Mouse (Mus musculus): ENCODE measurements around the gene Tmem98. TPM values are rescaled to one million over a fixed set of nuclear protein-coding genes. Genes with fewer than 3 reads are reported as not detected.

The Tmem98 gene
- polyA plus RNA-seq, 1 experiment from 2014 or later: 126 TPM

DNA sequence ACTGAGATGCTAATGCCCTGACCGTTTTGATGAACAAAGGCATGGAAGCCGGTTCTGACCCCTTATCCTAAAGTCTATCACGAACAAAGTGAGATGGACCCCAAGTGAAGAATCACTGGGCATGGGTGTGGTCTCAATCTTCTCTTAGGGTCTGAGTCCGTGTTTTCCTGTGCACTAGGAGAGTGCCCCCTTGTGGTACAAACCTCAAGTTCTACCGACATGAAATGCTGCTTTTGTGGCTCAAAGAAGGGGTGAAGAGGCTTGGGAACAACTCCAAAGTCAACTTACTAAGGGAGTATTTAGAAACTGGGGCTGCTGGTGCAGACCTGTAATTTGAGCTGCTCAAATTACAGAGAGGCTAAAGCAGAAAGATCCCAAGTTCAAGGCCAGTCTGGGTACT, 41.9 kb downstream of the Tmem98 start:
- H3K4me3 ChIP-seq (ENCODE audit: low read depth, low read length): no peak overlapping the region
- ATAC-seq (ENCODE audit: low FRiP score, low TSS enrichment): no peak
- no peaks in the 10 kb centered on the region for H3K9me3 ChIP-seq (ENCODE audit: control insufficient read depth, low read length)
- DNase-seq (ENCODE audit: low spot score): no peak
- no peaks in the 10 kb centered on the region for H3K4me1 ChIP-seq (replicated peaks; ENCODE audit: control insufficient read depth, insufficient read depth)
- TF ChIP-seq CTCF (IDR thresholded peaks at IDR 0.05; ENCODE audit: low read depth): peak; percentile 69
- TF ChIP-seq EP300 (optimal IDR thresholded peaks at IDR 0.05): no peak
- H3K27ac ChIP-seq (replicated peaks): no peak overlapping the region
- H3K4me2 ChIP-seq (replicated peaks; ENCODE audit: low read depth): no peak overlapping the region
- no peaks in the 10 kb centered on the region for H3K36me3 ChIP-seq (ENCODE audit: control insufficient read depth, insufficient read depth, low read length)
- H3K27me3 ChIP-seq (ENCODE audit: control insufficient read depth, insufficient read depth, low read length): no peaks in the 10 kb centered on the region
- no peak overlapping the region for H3K9ac ChIP-seq (ENCODE audit: low read length)
- WGBS: 44% methylated on average over 5 of the region's 5 CpGs

DNA sequence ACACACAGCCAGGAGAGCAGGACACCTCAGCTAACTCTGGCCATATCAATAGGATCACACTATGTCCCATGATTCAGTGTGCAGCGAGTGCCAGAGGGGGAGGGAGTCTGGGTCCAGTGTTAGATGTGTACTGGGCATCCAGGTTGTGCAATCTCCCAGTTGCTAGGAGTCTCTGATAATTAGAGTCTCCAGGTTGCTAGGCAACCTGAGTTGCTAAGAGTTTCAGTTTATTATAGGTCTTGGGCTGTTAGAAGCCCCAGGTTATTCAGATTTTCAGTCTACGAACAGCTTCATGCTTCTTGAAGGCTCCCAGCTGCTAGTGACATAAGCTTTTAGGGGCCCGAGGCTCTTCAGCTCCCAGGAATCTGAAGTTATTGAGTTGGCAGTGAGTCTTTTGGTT, 43.0 kb downstream of the Tmem98 start:
- Histone ChIP-seq H3K27ac (replicated peaks) (no peak overlapping the region), H3K9me3 (ENCODE audit: control insufficient read depth, low read length) (no peaks in the 10 kb centered on the region), H3K36me3 (ENCODE audit: control insufficient read depth, insufficient read depth, low read length) (no peaks in the 10 kb centered on the region), H3K27me3 (ENCODE audit: control insufficient read depth, insufficient read depth, low read length) (no peaks in the 10 kb centered on the region), H3K9ac (ENCODE audit: low read length) (no peak overlapping the region), H3K4me3 (ENCODE audit: low read depth, low read length) (no peak overlapping the region), H3K4me1 (replicated peaks; ENCODE audit: control insufficient read depth, insufficient read depth) (no peaks in the 10 kb centered on the region), H3K4me2 (replicated peaks; ENCODE audit: low read depth) (no peak overlapping the region)
- no peak for TF ChIP-seq CTCF (IDR thresholded peaks at IDR 0.05; ENCODE audit: low read depth)
- no peak for TF ChIP-seq EP300 (optimal IDR thresholded peaks at IDR 0.05)
- no peak for ATAC-seq (ENCODE audit: low FRiP score, low TSS enrichment)
- WGBS: 44% methylated on average over 3 of the region's 3 CpGs
- DNase-seq (ENCODE audit: low spot score): no peak

DNA sequence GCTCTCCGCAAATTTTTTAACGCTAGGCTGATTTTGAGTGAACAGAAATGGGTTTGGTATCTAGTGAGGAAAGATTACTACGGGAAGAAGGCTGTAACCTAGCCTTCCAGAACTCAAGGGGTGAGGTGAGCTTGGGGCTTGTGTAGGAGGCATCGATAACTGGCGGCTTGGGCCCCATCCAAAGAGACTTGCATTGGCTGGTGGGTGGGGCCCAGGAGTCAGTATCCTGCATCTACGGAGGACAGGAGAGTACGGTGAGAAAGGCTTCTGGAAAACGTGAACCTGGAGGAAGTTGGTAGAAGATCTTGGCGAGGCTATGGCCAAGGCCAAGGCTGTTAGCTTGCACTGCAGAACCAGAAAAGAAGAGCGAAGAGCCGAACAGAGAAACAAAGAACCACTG, 44.5 kb downstream of the Tmem98 start:
- Histone ChIP-seq H3K27ac (replicated peaks) (no peak overlapping the region), H3K4me3 (ENCODE audit: low read depth, low read length) (no peak overlapping the region), H3K9ac (ENCODE audit: low read length) (no peak overlapping the region), H3K27me3 (ENCODE audit: control insufficient read depth, insufficient read depth, low read length) (no peaks in the 10 kb centered on the region), H3K4me2 (replicated peaks; ENCODE audit: low read depth) (no peak overlapping the region), H3K9me3 (ENCODE audit: control insufficient read depth, low read length) (no peaks in the 10 kb centered on the region), H3K36me3 (ENCODE audit: control insufficient read depth, insufficient read depth, low read length) (no peaks in the 10 kb centered on the region), H3K4me1 (replicated peaks; ENCODE audit: control insufficient read depth, insufficient read depth) (no peaks in the 10 kb centered on the region)
- no peak for TF ChIP-seq EP300 (optimal IDR thresholded peaks at IDR 0.05)
- WGBS: 81% methylated on average over 11 of the region's 11 CpGs
- DNase-seq (ENCODE audit: low spot score) (no peak), ATAC-seq (ENCODE audit: low FRiP score, low TSS enrichment) (no peak)

DNA sequence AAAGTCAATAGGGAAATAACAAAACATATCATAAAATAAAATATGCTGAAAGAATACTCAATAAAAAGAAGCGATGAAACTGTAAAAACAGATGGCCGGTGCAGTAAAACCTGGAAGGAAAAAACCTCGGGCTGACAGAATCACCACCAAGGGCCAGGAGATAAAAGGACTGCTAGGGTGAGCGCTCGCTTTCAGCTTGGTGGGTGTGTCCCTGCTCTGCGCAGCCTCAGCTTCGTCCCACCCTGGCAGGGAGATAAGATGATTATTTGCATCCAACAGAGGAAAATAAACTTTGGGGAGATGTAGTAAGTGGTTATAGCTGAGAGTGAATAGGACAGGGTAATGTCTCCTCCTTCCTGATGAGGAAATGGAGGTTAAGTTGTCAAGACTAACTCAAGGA, 44.9 kb downstream of the Tmem98 start:
- ATAC-seq (ENCODE audit: low FRiP score, low TSS enrichment) (0 out of 2 replicates have a peak, but pooled peaks have one; percentile 15), DNase-seq (ENCODE audit: low spot score) (no peak)
- no peaks in the 10 kb centered on the region for H3K36me3 ChIP-seq (ENCODE audit: control insufficient read depth, insufficient read depth, low read length)
- WGBS: 43% methylated on average over 7 of the region's 7 CpGs
- no peak for TF ChIP-seq EP300 (optimal IDR thresholded peaks at IDR 0.05)
- no peak for TF ChIP-seq CTCF (IDR thresholded peaks at IDR 0.05; ENCODE audit: low read depth)
- H3K27me3 ChIP-seq (ENCODE audit: control insufficient read depth, insufficient read depth, low read length): no peaks in the 10 kb centered on the region
- H3K4me3 ChIP-seq (ENCODE audit: low read depth, low read length): no peak overlapping the region
- H3K9ac ChIP-seq (ENCODE audit: low read length): no peak overlapping the region
- no peaks in the 10 kb centered on the region for H3K9me3 ChIP-seq (ENCODE audit: control insufficient read depth, low read length)
- no peak overlapping the region for H3K27ac ChIP-seq (replicated peaks)
- no peak overlapping the region for H3K4me2 ChIP-seq (replicated peaks; ENCODE audit: low read depth)
- H3K4me1 ChIP-seq (replicated peaks; ENCODE audit: control insufficient read depth, insufficient read depth): no peaks in the 10 kb centered on the region

DNA sequence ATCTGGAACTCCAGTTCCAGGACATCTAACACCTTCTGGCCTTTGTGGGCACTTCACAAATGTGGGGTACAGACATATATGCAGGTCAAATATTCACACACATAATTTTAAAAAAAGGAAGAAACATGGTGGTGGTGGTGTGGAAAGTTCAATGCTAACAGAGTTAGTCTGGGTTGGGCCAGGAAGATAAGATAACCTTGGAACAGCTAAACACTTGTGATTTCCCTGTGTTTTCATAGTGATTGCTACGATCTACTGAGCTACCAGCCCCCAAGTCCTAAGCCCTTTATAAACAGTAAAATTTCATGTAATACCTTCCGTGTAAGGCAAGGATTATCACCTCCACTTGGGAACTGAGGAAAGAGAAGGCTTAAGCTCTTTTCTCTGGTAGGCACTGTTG, 46.9 kb downstream of the Tmem98 start:
- Histone ChIP-seq H3K36me3 (ENCODE audit: control insufficient read depth, insufficient read depth, low read length) (no peaks in the 10 kb centered on the region), H3K27me3 (ENCODE audit: control insufficient read depth, insufficient read depth, low read length) (no peaks in the 10 kb centered on the region), H3K4me2 (replicated peaks; ENCODE audit: low read depth) (no peak overlapping the region), H3K9me3 (ENCODE audit: control insufficient read depth, low read length) (no peaks in the 10 kb centered on the region), H3K4me3 (ENCODE audit: low read depth, low read length) (no peak overlapping the region), H3K27ac (replicated peaks) (0 out of 2 replicates have a peak overlapping the region, but pooled peaks have one; percentile 4), H3K9ac (ENCODE audit: low read length) (no peak overlapping the region), H3K4me1 (replicated peaks; ENCODE audit: control insufficient read depth, insufficient read depth) (no peaks in the 10 kb centered on the region)
- ATAC-seq (ENCODE audit: low FRiP score, low TSS enrichment) (0 out of 2 replicates have a peak, but pooled peaks have one; percentile 13), DNase-seq (ENCODE audit: low spot score) (no peak)
- whole genome bisulfite sequencing: 35% methylated on average over 2 of the region's 2 CpGs
- TF ChIP-seq CTCF (IDR thresholded peaks at IDR 0.05; ENCODE audit: low read depth) (no peak), EP300 (optimal IDR thresholded peaks at IDR 0.05) (no peak)

DNA sequence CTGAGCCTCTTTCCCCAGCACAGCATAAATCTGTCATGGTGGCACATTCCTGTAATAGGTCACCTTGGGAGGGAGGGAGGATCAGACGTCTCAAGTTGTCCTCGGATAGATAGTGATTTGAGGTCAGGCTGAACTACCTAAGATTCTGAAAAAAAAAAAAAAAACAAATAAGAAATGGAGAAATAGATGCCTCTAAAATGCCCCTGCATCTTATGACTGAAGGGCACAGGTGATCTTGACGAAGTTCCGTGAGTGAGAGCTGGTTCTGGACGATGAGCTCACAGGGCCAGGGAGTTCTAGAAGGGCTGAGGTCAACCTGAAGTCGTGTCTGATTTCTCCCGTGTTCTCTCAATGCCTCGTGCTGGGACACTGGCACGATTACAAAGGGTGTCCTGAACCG, 48.1 kb downstream of the Tmem98 start, which contains the start of gene Spaca3:
Gene Spaca3 (plus strand): TSS at position 301 of the 400 bp plus-strand sequence.
- H3K4me3 ChIP-seq (ENCODE audit: low read depth, low read length): no peak within 1 kb of the TSS
- no peaks in the 10 kb centered on the region for H3K9me3 ChIP-seq (ENCODE audit: control insufficient read depth, low read length)
- no peak within 1 kb of the TSS for H3K4me2 ChIP-seq (replicated peaks; ENCODE audit: low read depth)
- H3K36me3 ChIP-seq (ENCODE audit: control insufficient read depth, insufficient read depth, low read length): no peaks in the 10 kb centered on the region
- ATAC-seq (ENCODE audit: low FRiP score, low TSS enrichment) (no peak), DNase-seq (ENCODE audit: low spot score) (no peak)
- no peaks in the 10 kb centered on the region for H3K27me3 ChIP-seq (ENCODE audit: control insufficient read depth, insufficient read depth, low read length)
- TF ChIP-seq EP300 (optimal IDR thresholded peaks at IDR 0.05) (no peak), CTCF (IDR thresholded peaks at IDR 0.05; ENCODE audit: low read depth) (no peak)
- H3K9ac ChIP-seq (ENCODE audit: low read length): no peak within 1 kb of the TSS
- H3K27ac ChIP-seq (replicated peaks): no peak within 1 kb of the TSS
- WGBS: 68% methylated on average over 10 of the region's 10 CpGs
- H3K4me1 ChIP-seq (replicated peaks; ENCODE audit: control insufficient read depth, insufficient read depth): no peaks in the 10 kb centered on the region
